Mouse (Mus musculus) forebrain, embryonic 10.5 days (tissue): Measurements from ENCODE around the gene Ttc25. TPM values are rescaled to one million over a fixed set of nuclear protein-coding genes. Genes with fewer than 3 reads are reported as not detected.
"Not testable (repeated sequence)": the region's sequence is repeated elsewhere in the genome, so short reads cannot be mapped to it uniquely, and the experiment has no call there.

Experiments
- DNase-seq: peaks from one replicate; pipeline ENCODE4 v3.0.0-alpha.2; 2017; ENCODE audit warnings: low spot score; ENCODE audit errors: extremely low spot score
- H3K27ac ChIP-seq: fragments of 300-500 bp; sonication (generic); 2 replicates; pipeline ENCODE4 v1.5.1; 2016; ENCODE audit warnings: mild to moderate bottlenecking
- H3K27me3 ChIP-seq: fragments of 300-500 bp; sonication (generic); 2 replicates; pipeline ENCODE4 v1.6.1; 2016; ENCODE audit warnings: mild to moderate bottlenecking; ENCODE audit not compliant: poor library complexity, severe bottlenecking
- H3K36me3 ChIP-seq: fragments of 300-500 bp; sonication (generic); replicated peaks from 2 replicates; pipeline ENCODE4 v1.6.1; 2016; ENCODE audit warnings: mild to moderate bottlenecking, moderate library complexity
- H3K4me1 ChIP-seq: fragments of 300-500 bp; sonication (generic); 2 replicates; pipeline ENCODE4 v1.6.1; 2016
- H3K4me3 ChIP-seq: fragments of 300-500 bp; sonication (generic); 2 replicates; pipeline ENCODE4 v1.5.1; 2016; ENCODE audit warnings: mild to moderate bottlenecking, moderate library complexity
- H3K9me3 ChIP-seq: fragments of 300-500 bp; sonication (generic); 2 replicates; pipeline ENCODE4 v1.6.1; 2016; ENCODE audit warnings: mild to moderate bottlenecking, moderate library complexity
- WGBS: fragments of 180-500 bp; shearing (Covaris S2); methylation state at CpG from one replicate; pipeline ENCODE4 v1.1.7; 2016; 5-methylcytosine and 5-hydroxymethylcytosine counted together
- polyA plus RNA-seq: library from polyadenylated mRNA; unstranded; fragments of >200 nt; fragmentation: Nextera tagmentation; extraction: Ambion mirVana; gene quantifications from 2 replicates; pipeline ENCODE4 v1.2.1, GENCODE M21; 2016

Gene Ttc25
- polyA plus RNA-seq, 1 experiment from 2014 or later = 1.4 TPM

GRCm38 (mm10) chr11:100603155-100603554, 57.7 kb downstream of the Ttc25 start:
- H3K27ac ChIP-seq = no peak overlapping the region
- no peak for DNase-seq
- WGBS = 94% methylated on average over 9 of the region's 9 CpGs
- no peaks in the 10 kb centered on the region for H3K4me1 ChIP-seq
- peaks cover 88% of the 10 kb centered on the region for H3K36me3 ChIP-seq
- H3K9me3 ChIP-seq = no peaks in the 10 kb centered on the region
- H3K27me3 ChIP-seq = no peaks in the 10 kb centered on the region
- no peak overlapping the region for H3K4me3 ChIP-seq

GRCm38 (mm10) chr11:100603813-100604212, 58.4 kb downstream of the Ttc25 start:
- 92% methylated on average over 8 of the region's 8 CpGs for WGBS
- H3K9me3 ChIP-seq = no peaks in the 10 kb centered on the region
- H3K27me3 ChIP-seq = no peaks in the 10 kb centered on the region
- no peak overlapping the region for H3K4me3 ChIP-seq
- no peak overlapping the region for H3K27ac ChIP-seq
- peaks cover 88% of the 10 kb centered on the region for H3K36me3 ChIP-seq
- DNase-seq = no peak
- H3K4me1 ChIP-seq = no peaks in the 10 kb centered on the region

GRCm38 (mm10) chr11:100604321-100605005, 59.1 kb downstream of the Ttc25 start:
- Histone ChIP-seq H3K36me3 (peaks cover 86% of the 10 kb centered on the region), H3K4me1 (no peaks in the 10 kb centered on the region), H3K9me3 (no peaks in the 10 kb centered on the region), H3K4me3 (no peak overlapping the region), H3K27me3 (no peaks in the 10 kb centered on the region), H3K27ac (no peak overlapping the region)
- 84% methylated on average over 4 of the region's 4 CpGs for WGBS
- DNase-seq = no peak

- WGBS = 95% methylated on average over 10 of the region's 10 CpGs
- no peaks in the 10 kb centered on the region for H3K4me1 ChIP-seq
These were observed 60.0 kb downstream of the Ttc25 start for GRCm38 (mm10) chr11:100605451-100605850.

GRCm38 (mm10) chr11:100607121-100607520, 61.7 kb downstream of the Ttc25 start:
- no peak overlapping the region for H3K27ac ChIP-seq
- no peak overlapping the region for H3K4me3 ChIP-seq
- no peaks in the 10 kb centered on the region for H3K4me1 ChIP-seq
- 95% methylated on average over 6 of the region's 6 CpGs for whole genome bisulfite sequencing
- H3K36me3 ChIP-seq = peaks cover 82% of the 10 kb centered on the region
- no peaks in the 10 kb centered on the region for H3K27me3 ChIP-seq
- no peak for DNase-seq
- no peaks in the 10 kb centered on the region for H3K9me3 ChIP-seq

More at GRCm38 (mm10) chr11:100605451-100605850, 60.0 kb downstream of the Ttc25 start:
- DNase-seq = no peak
- H3K9me3 ChIP-seq = no peaks in the 10 kb centered on the region
- H3K36me3 ChIP-seq = peaks cover 84% of the 10 kb centered on the region
- no peak overlapping the region for H3K4me3 ChIP-seq
- no peak overlapping the region for H3K27ac ChIP-seq
- no peaks in the 10 kb centered on the region for H3K27me3 ChIP-seq

GRCm38 (mm10) chr11:100608796-100609195, 63.4 kb downstream of the Ttc25 start:
- no peak overlapping the region for H3K4me3 ChIP-seq
- no peak for DNase-seq
- H3K27me3 ChIP-seq = no peaks in the 10 kb centered on the region
- 82% methylated on average over 4 of the region's 4 CpGs for WGBS
- no peaks in the 10 kb centered on the region for H3K9me3 ChIP-seq
- H3K4me1 ChIP-seq = no peaks in the 10 kb centered on the region
- H3K27ac ChIP-seq = no peak overlapping the region
- H3K36me3 ChIP-seq = peaks cover 77% of the 10 kb centered on the region

- no peaks in the 10 kb centered on the region for H3K27me3 ChIP-seq
- H3K36me3 ChIP-seq = peaks cover 76% of the 10 kb centered on the region
- no peak overlapping the region for H3K4me3 ChIP-seq
- no peak for DNase-seq
- H3K9me3 ChIP-seq = no peaks in the 10 kb centered on the region
- no peak overlapping the region for H3K27ac ChIP-seq
- WGBS = 94% methylated on average over 5 of the region's 5 CpGs
- H3K4me1 ChIP-seq = no peaks in the 10 kb centered on the region
These were observed 64.1 kb downstream of the Ttc25 start for GRCm38 (mm10) chr11:100609355-100609996.

GRCm38 (mm10) chr11:100609997-100610680, 64.7 kb downstream of the Ttc25 start:
- DNase-seq = no peak
- WGBS = 91% methylated on average over 9 of the region's 9 CpGs
- Histone ChIP-seq H3K27me3 (no peaks in the 10 kb centered on the region), H3K36me3 (peaks cover 81% of the 10 kb centered on the region), H3K4me1 (no peaks in the 10 kb centered on the region), H3K9me3 (no peaks in the 10 kb centered on the region), H3K4me3 (no peak overlapping the region), H3K27ac (no peak overlapping the region)

- Histone ChIP-seq H3K4me3 (no peak overlapping the region), H3K36me3 (peaks cover 80% of the 10 kb centered on the region), H3K27ac (no peak overlapping the region), H3K9me3 (no peaks in the 10 kb centered on the region), H3K4me1 (no peaks in the 10 kb centered on the region), H3K27me3 (no peaks in the 10 kb centered on the region)
- no peak for DNase-seq
- 93% methylated on average over 6 of the region's 6 CpGs for WGBS
These were observed 66.2 kb downstream of the Ttc25 start for GRCm38 (mm10) chr11:100611627-100612026.

- DNase-seq = no peak
- H3K27me3 ChIP-seq = no peaks in the 10 kb centered on the region
- H3K4me3 ChIP-seq = no peak overlapping the region
- H3K27ac ChIP-seq = no peak overlapping the region
- peaks cover 65% of the 10 kb centered on the region for H3K36me3 ChIP-seq
- 93% methylated on average over 3 of the region's 3 CpGs for WGBS
- peaks cover 9% of the 10 kb centered on the region for H3K4me1 ChIP-seq
- H3K9me3 ChIP-seq = no peaks in the 10 kb centered on the region
These were observed 67.8 kb downstream of the Ttc25 start for GRCm38 (mm10) chr11:100613241-100613640.

- H3K9me3 ChIP-seq = no peaks in the 10 kb centered on the region
- no peak overlapping the region for H3K4me3 ChIP-seq
- H3K27me3 ChIP-seq = no peaks in the 10 kb centered on the region
- WGBS = 82% methylated on average over 5 of the region's 5 CpGs
- H3K27ac ChIP-seq = no peak overlapping the region
- peaks cover 26% of the 10 kb centered on the region for H3K4me1 ChIP-seq
- peaks cover 40% of the 10 kb centered on the region for H3K36me3 ChIP-seq
- no peak for DNase-seq
These were observed 70.9 kb downstream of the Ttc25 start for GRCm38 (mm10) chr11:100616332-100616731.

- not testable (repeated sequence) for H3K9me3 ChIP-seq, DNase-seq, H3K27ac ChIP-seq, H3K27me3 ChIP-seq, H3K4me3 ChIP-seq
- H3K36me3 ChIP-seq = peaks cover 35% of the 10 kb centered on the region
- 93% methylated on average over 7 of the region's 7 CpGs for WGBS
- H3K4me1 ChIP-seq = peaks cover 26% of the 10 kb centered on the region
These were observed 71.4 kb downstream of the Ttc25 start for GRCm38 (mm10) chr11:100616836-100617235.

- peaks cover 29% of the 10 kb centered on the region for H3K36me3 ChIP-seq
- no peak overlapping the region; the same call in 1 of the 2 replicates for H3K4me3 ChIP-seq
- no peaks in the 10 kb centered on the region for H3K27me3 ChIP-seq
- H3K4me1 ChIP-seq = peaks cover 29% of the 10 kb centered on the region
- H3K9me3 ChIP-seq = no peaks in the 10 kb centered on the region
- H3K27ac ChIP-seq = no peak overlapping the region
- WGBS = 95% methylated on average over 4 of the region's 4 CpGs
- no peak for DNase-seq
These were observed 72.1 kb downstream of the Ttc25 start for GRCm38 (mm10) chr11:100617480-100617879.
